Mouse (Mus musculus) bone marrow, adult 2 months (tissue): ENCODE data around the gene Tpst2. TPM values are rescaled to one million over a fixed set of nuclear protein-coding genes. Genes with fewer than 3 reads are reported as not detected.

Experiments used
- H3K27ac ChIP-seq: fragments of 200-500 bp; 2 replicates; pipeline ENCODE4 v1.5.1; 2012; ENCODE audit warnings: low read depth, mild to moderate bottlenecking, control low read depth, inconsistent platforms, low read length; ENCODE audit not compliant: control insufficient read depth, poor library complexity, insufficient read depth
- H3K4me1 ChIP-seq: fragments of 200-500 bp; 2 replicates; pipeline ENCODE4 v1.6.1; 2011; ENCODE audit warnings: low read length; ENCODE audit not compliant: control insufficient read depth, insufficient read depth
- H3K4me3 ChIP-seq: fragments of 200-500 bp; replicated peaks from 2 replicates; pipeline ENCODE3; 2011; ENCODE audit warnings: mild to moderate bottlenecking, low read depth, low read length, control low read depth; ENCODE audit not compliant: control insufficient read depth
- CTCF ChIP-seq: fragments of 200-500 bp; IDR thresholded peaks from 2 replicates; pipeline ENCODE4 v1.5.1; 2011; ENCODE audit warnings: low read length, control low read depth; ENCODE audit not compliant: control insufficient read depth, insufficient read depth
- POLR2A ChIP-seq: fragments of 200-500 bp; IDR thresholded peaks from 2 replicates; pipeline ENCODE4 v1.6.1; 2011; ENCODE audit warnings: low read depth, mild to moderate bottlenecking, control low read depth, low read length, borderline replicate concordance; ENCODE audit not compliant: control insufficient read depth
- WGBS: fragments of 180-500 bp; shearing (Covaris S2); methylation state at CpG from one replicate; pipeline ENCODE4 v1.1.7; 2018; 5-methylcytosine and 5-hydroxymethylcytosine counted together
- polyA plus RNA-seq: library from polyadenylated mRNA; stranded (reverse); fragments of >200 nt; gene quantifications from 2 replicates; pipeline ENCODE4 v1.2.4, GENCODE M21; 2011; ENCODE audit warnings: low replicate concordance; ENCODE audit not compliant: missing spikeins, insufficient read depth, insufficient read length

Tpst2 gene
- polyA plus RNA-seq, 1 experiment = 43.3 TPM

- Histone ChIP-seq H3K27ac (no peak overlapping the region), H3K4me3 (no peak overlapping the region), H3K4me1 (peaks cover 18% of the 10 kb centered on the region)
- no peak for TF ChIP-seq POLR2A
- no peak for TF ChIP-seq CTCF
- WGBS = 28% methylated on average over 4 of the region's 4 CpGs
These were observed 1.3 kb upstream of the Tpst2 start for GRCm38 (mm10) chr5:112275021-112275804.

GRCm38 (mm10) chr5:112276907-112277348 lies 437 bp downstream of the Tpst2 start:
- Histone ChIP-seq H3K4me3 (peak overlapping the region; percentile 90), H3K4me1 (peaks cover 20% of the 10 kb centered on the region), H3K27ac (peak overlapping the region; percentile 95)
- TF ChIP-seq POLR2A = no peak
- WGBS = under 1% methylated on average over 24 of the region's 24 CpGs

GRCm38 (mm10) chr5:112277906-112278470 lies 1.5 kb downstream of the Tpst2 start:
- peak overlapping the region; percentile 37 for H3K4me3 ChIP-seq
- H3K27ac ChIP-seq = peak overlapping the region; percentile 17; the same call in 1 of the 2 replicates
- WGBS = 35% methylated on average over 11 of the region's 11 CpGs
- H3K4me1 ChIP-seq = peaks cover 20% of the 10 kb centered on the region
- TF ChIP-seq CTCF (no peak), POLR2A (no peak)

- Histone ChIP-seq H3K27ac (peak overlapping the region; percentile 80), H3K4me3 (peak overlapping the region; percentile 23), H3K4me1 (peaks cover 26% of the 10 kb centered on the region)
- WGBS = 18% methylated on average over 17 of the region's 17 CpGs
- TF ChIP-seq POLR2A (no peak), CTCF (no peak)
These were observed 2.9 kb downstream of the Tpst2 start for GRCm38 (mm10) chr5:112279181-112280021.

GRCm38 (mm10) chr5:112280151-112280550 lies 3.7 kb downstream of the Tpst2 start:
- 10% methylated on average over 7 of the region's 7 CpGs for WGBS
- Histone ChIP-seq H3K4me1 (peaks cover 29% of the 10 kb centered on the region), H3K27ac (peak overlapping the region; percentile 80), H3K4me3 (peak overlapping the region; percentile 23)
- TF ChIP-seq CTCF = no peak
- TF ChIP-seq POLR2A = no peak

GRCm38 (mm10) chr5:112280863-112281660 lies 4.6 kb downstream of the Tpst2 start:
- WGBS = 44% methylated on average over 15 of the region's 15 CpGs
- TF ChIP-seq CTCF (no peak), POLR2A (no peak)

GRCm38 (mm10) chr5:112281676-112282075 lies 5.2 kb downstream of the Tpst2 start:
- Histone ChIP-seq H3K4me3 (peak overlapping the region; percentile 33), H3K27ac (peak overlapping the region; percentile 84)
- no peak for TF ChIP-seq CTCF
- TF ChIP-seq POLR2A = no peak

More at GRCm38 (mm10) chr5:112280863-112281660, 4.6 kb downstream of the Tpst2 start:
- Histone ChIP-seq H3K4me1 (peaks cover 32% of the 10 kb centered on the region), H3K27ac (peak overlapping the region; percentile 84), H3K4me3 (peak overlapping the region; percentile 33)

More at GRCm38 (mm10) chr5:112281676-112282075, 5.2 kb downstream of the Tpst2 start:
- 37% methylated on average over 4 of the region's 4 CpGs for WGBS
- peaks cover 37% of the 10 kb centered on the region for H3K4me1 ChIP-seq
